Mouse (Mus musculus) right cerebral cortex, postnatal 4 days (tissue): ENCODE measurements around the gene Lmx1a.

ENCODE experiments used
- DNase-seq: peaks from one replicate; pipeline ENCODE4 v3.0.0-alpha.2; 2022

Gene Lmx1a

GRCm38 (mm10) chr1:167896234-167896633 is 207.2 kb downstream of the Lmx1a start:
- peak; percentile 17 for DNase-seq
